Mouse (Mus musculus) myocyte (in vitro differentiated cells): Measurements from ENCODE around the gene Slc38a10. TPM values are rescaled to one million over a fixed set of nuclear protein-coding genes. Genes with fewer than 3 reads are reported as not detected.

Experiments used
- H3K27me3 ChIP-seq: one replicate; pipeline ENCODE4 v1.6.1; 2011; ENCODE audit not compliant: control insufficient read depth, insufficient read depth, insufficient read length
- H3K36me3 ChIP-seq: one replicate; pipeline ENCODE4 v1.6.1; 2011; ENCODE audit not compliant: control insufficient read depth, insufficient read depth
- H3K4me2 ChIP-seq: one replicate; pipeline ENCODE4 v1.6.1; 2011; ENCODE audit warnings: low read depth, control low read depth
- H3K4me3 ChIP-seq: one replicate; pipeline ENCODE4 v1.5.1; 2011; ENCODE audit warnings: mild to moderate bottlenecking, control low read depth, moderate library complexity
- H3K79me2 ChIP-seq: one replicate; pipeline ENCODE4 v1.6.1; 2011; ENCODE audit not compliant: control insufficient read depth, insufficient read depth
- H3ac ChIP-seq: one replicate; pipeline ENCODE4 v1.6.1; 2011; ENCODE audit not compliant: control insufficient read depth, insufficient read length
- CEBPB ChIP-seq: IDR thresholded peaks from 2 replicates; pipeline ENCODE4 v1.6.1; 2011; ENCODE audit warnings: mild to moderate bottlenecking, moderate library complexity; ENCODE audit not compliant: poor library complexity, insufficient read depth, severe bottlenecking
- E2F4 ChIP-seq: IDR thresholded peaks from one replicate; pipeline ENCODE4 v1.6.1; 2011; ENCODE audit warnings: mild to moderate bottlenecking, control low read depth, moderate library complexity; ENCODE audit not compliant: insufficient read depth
- MAX ChIP-seq: IDR thresholded peaks from one replicate; pipeline ENCODE4 v1.6.1; 2011; ENCODE audit warnings: low read depth, mild to moderate bottlenecking, control low read depth
- MYOD1 ChIP-seq, 3 experiments: IDR thresholded peaks; one replicate each; pipeline ENCODE4 v1.6.1; 2011; ENCODE audit warnings: control low read depth in 2 of 3, low read depth in 2 of 3, mild to moderate bottlenecking in 2 of 3, moderate library complexity in 1 of 3; ENCODE audit not compliant: insufficient read length in 2 of 3, control insufficient read depth in 1 of 3
- MYOG ChIP-seq, 3 experiments: IDR thresholded peaks; one replicate each; pipeline ENCODE4 v1.6.1; 2011; ENCODE audit warnings: control low read depth in 2 of 3, low read depth in 2 of 3, mild to moderate bottlenecking in 2 of 3; ENCODE audit not compliant: insufficient read length in 2 of 3, control insufficient read depth in 1 of 3, insufficient read depth in 1 of 3
- POLR2A ChIP-seq: IDR thresholded peaks from one replicate; pipeline ENCODE4 v1.6.1; 2011; ENCODE audit warnings: low read depth, mild to moderate bottlenecking, control low read depth, moderate library complexity; ENCODE audit not compliant: insufficient read length
- POLR2AphosphoS2 ChIP-seq: IDR thresholded peaks from one replicate; pipeline ENCODE4 v1.6.1; 2011; ENCODE audit warnings: low read depth, control low read depth; ENCODE audit not compliant: insufficient read length
- REST ChIP-seq: IDR thresholded peaks from one replicate; pipeline ENCODE4 v1.6.1; 2011; ENCODE audit warnings: mild to moderate bottlenecking, control low read depth, moderate library complexity; ENCODE audit not compliant: insufficient read depth, insufficient read length
- SRF ChIP-seq: IDR thresholded peaks from one replicate; pipeline ENCODE4 v1.6.1; 2011; ENCODE audit warnings: low read depth; ENCODE audit not compliant: control insufficient read depth, insufficient read length
- TCF12 ChIP-seq: IDR thresholded peaks from one replicate; pipeline ENCODE4 v1.6.1; 2011; ENCODE audit warnings: mild to moderate bottlenecking, control low read depth; ENCODE audit not compliant: poor library complexity, insufficient read depth, severe bottlenecking
- TCF3 ChIP-seq: IDR thresholded peaks from one replicate; pipeline ENCODE4 v1.6.1; 2011; ENCODE audit warnings: low read depth, control low read depth; ENCODE audit not compliant: insufficient read length
- USF1 ChIP-seq: IDR thresholded peaks from one replicate; pipeline ENCODE4 v1.6.1; 2011; ENCODE audit warnings: low read depth, mild to moderate bottlenecking, control low read depth, moderate library complexity
- polyA plus RNA-seq: library from polyadenylated mRNA; unstranded; fragments of >200 nt; fragmentation: generic; extraction: Trizol; gene quantifications from one replicate; pipeline ENCODE4 v1.2.1, GENCODE M21; 2012; ENCODE audit warnings: missing spikeins

Gene Slc38a10
- polyA plus RNA-seq, 1 experiment = 97.9 TPM

DNA sequence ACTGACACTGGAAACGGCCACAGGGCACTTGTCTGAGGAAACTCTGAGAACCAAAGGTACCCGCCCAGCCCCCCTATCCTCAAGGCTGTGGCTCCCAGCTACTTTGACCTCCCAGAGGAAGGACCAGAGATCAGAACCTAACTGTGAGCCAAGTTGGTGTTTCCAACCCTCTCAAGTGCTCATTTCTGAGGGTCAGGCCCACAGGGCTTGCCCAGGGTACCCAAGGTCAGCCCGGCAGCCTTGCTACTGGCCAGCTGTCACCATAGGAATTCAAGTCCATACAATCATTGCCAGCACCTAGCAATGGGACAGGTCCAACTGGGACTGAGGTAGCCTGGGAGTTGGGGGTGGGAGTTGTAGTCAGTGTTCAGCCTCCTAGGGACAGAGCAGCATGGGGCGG lies 60.5 kb downstream of the Slc38a10 start:
- no peaks in the 10 kb centered on the region for H3K79me2 ChIP-seq
- H3K27me3 ChIP-seq = no peaks in the 10 kb centered on the region
- H3K4me2 ChIP-seq = no peak overlapping the region
- H3K4me3 ChIP-seq = no peak overlapping the region
- no peak overlapping the region for H3ac ChIP-seq
- peaks cover 7% of the 10 kb centered on the region for H3K36me3 ChIP-seq
- TF ChIP-seq TCF12 (no peak), MYOD1 (IDR thresholded peaks at IDR 0.05; ENCODE audit: control insufficient read depth in 1 of 3, insufficient read length in 2 of 3, low read depth in 2 of 3) (no peak), E2F4 (no peak), SRF (no peak), REST (no peak), TCF3 (no peak), MAX (no peak), MYOG (IDR thresholded peaks at IDR 0.05; ENCODE audit: control insufficient read depth in 1 of 3, insufficient read depth in 1 of 3, insufficient read length in 2 of 3, low read depth in 2 of 3) (no peak)

DNA sequence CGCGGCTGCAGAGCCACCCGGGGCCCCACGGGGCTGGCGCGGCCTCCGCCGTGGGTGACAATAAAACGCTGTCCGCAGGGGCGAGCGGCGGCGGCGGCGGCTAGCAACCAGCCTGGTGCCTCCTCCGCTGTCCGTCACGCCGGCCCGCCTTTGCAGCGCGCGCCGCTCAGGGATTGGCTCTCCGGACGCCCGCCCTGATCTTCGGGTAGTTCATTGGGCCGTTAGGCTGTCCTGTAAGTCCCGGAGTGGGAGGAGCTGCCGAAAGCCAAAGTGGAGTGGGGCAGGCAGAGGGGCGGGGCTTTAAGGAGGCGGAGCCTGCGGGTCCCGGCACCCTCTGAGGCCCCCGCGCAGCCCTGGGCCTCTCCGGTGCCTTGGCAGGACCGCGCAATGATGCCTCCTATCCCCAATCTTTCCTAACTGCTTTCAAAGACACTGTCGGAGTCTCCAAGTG lies 64.4 kb downstream of the Slc38a10 start, which contains the start of gene Cep131:
Cep131 (minus strand) TSS at position 126 of the 451 bp plus-strand sequence.
- no peak for TF ChIP-seq CEBPB
- no peak for TF ChIP-seq MYOD1 (IDR thresholded peaks at IDR 0.05; ENCODE audit: control insufficient read depth in 1 of 3, insufficient read length in 2 of 3, low read depth in 2 of 3)
- no peak for TF ChIP-seq USF1
- TF ChIP-seq POLR2A = peak; percentile 77
- no peak for TF ChIP-seq TCF3
- TF ChIP-seq REST = no peak
- TF ChIP-seq POLR2AphosphoS2 = peak; percentile 68
- no peak for TF ChIP-seq MYOG (IDR thresholded peaks at IDR 0.05; ENCODE audit: control insufficient read depth in 1 of 3, insufficient read depth in 1 of 3, insufficient read length in 2 of 3, low read depth in 2 of 3)
- TF ChIP-seq MAX = no peak
- TF ChIP-seq SRF = no peak
- no peak for TF ChIP-seq TCF12
- TF ChIP-seq E2F4 = peak; percentile 36
- Histone ChIP-seq H3K27me3 (no peaks in the 10 kb centered on the region), H3K4me3 (peak within 1 kb of the TSS; percentile 18), H3ac (peak within 1 kb of the TSS; percentile 45), H3K36me3 (no peaks in the 10 kb centered on the region), H3K4me2 (peak within 1 kb of the TSS; percentile 82), H3K79me2 (no peaks in the 10 kb centered on the region)

GRCm38 (mm10) chr11:120085891-120086627 lies 65.1 kb downstream of the Slc38a10 start:
- peak overlapping the region; percentile 82 for H3K4me2 ChIP-seq

GRCm38 (mm10) chr11:120080282-120080681 lies 70.9 kb downstream of the Slc38a10 start:
- Histone ChIP-seq H3K27me3 (no peaks in the 10 kb centered on the region), H3K79me2 (no peaks in the 10 kb centered on the region), H3K4me3 (no peak overlapping the region), H3K36me3 (no peaks in the 10 kb centered on the region), H3ac (no peak overlapping the region), H3K4me2 (no peak overlapping the region)
- no peak for TF ChIP-seq SRF
- no peak for TF ChIP-seq MAX
- no peak for TF ChIP-seq CEBPB
- TF ChIP-seq POLR2A = no peak
- no peak for TF ChIP-seq MYOG (IDR thresholded peaks at IDR 0.05; ENCODE audit: control insufficient read depth in 1 of 3, insufficient read depth in 1 of 3, insufficient read length in 2 of 3, low read depth in 2 of 3)
- TF ChIP-seq MYOD1 (IDR thresholded peaks at IDR 0.05; ENCODE audit: control insufficient read depth in 1 of 3, insufficient read length in 2 of 3, low read depth in 2 of 3) = no peak
- TF ChIP-seq E2F4 = no peak
- TF ChIP-seq TCF3 = no peak
- no peak for TF ChIP-seq TCF12
- TF ChIP-seq USF1 = no peak
- no peak for TF ChIP-seq REST
- TF ChIP-seq POLR2AphosphoS2 = no peak

More at GRCm38 (mm10) chr11:120085891-120086627, 65.1 kb downstream of the Slc38a10 start:
- Histone ChIP-seq H3K36me3 (no peaks in the 10 kb centered on the region), H3K79me2 (no peaks in the 10 kb centered on the region), H3K27me3 (no peaks in the 10 kb centered on the region), H3K4me3 (peak overlapping the region; percentile 18), H3ac (peak overlapping the region; percentile 45)
- TF ChIP-seq USF1 (no peak), MYOG (IDR thresholded peaks at IDR 0.05; ENCODE audit: control insufficient read depth in 1 of 3, insufficient read depth in 1 of 3, insufficient read length in 2 of 3, low read depth in 2 of 3) (peak in 1 of 3 experiments; percentile 54), MYOD1 (IDR thresholded peaks at IDR 0.05; ENCODE audit: control insufficient read depth in 1 of 3, insufficient read length in 2 of 3, low read depth in 2 of 3) (peak in 1 of 3 experiments; percentile 26)
